Mouse (Mus musculus): ENCODE results near the gene Lama5. TPM values are rescaled to one million over a fixed set of nuclear protein-coding genes. Genes with fewer than 3 reads are reported as not detected.

Lama5 gene
- total RNA-seq, 1 experiment from 2014 or later = 0.20 TPM

DNA sequence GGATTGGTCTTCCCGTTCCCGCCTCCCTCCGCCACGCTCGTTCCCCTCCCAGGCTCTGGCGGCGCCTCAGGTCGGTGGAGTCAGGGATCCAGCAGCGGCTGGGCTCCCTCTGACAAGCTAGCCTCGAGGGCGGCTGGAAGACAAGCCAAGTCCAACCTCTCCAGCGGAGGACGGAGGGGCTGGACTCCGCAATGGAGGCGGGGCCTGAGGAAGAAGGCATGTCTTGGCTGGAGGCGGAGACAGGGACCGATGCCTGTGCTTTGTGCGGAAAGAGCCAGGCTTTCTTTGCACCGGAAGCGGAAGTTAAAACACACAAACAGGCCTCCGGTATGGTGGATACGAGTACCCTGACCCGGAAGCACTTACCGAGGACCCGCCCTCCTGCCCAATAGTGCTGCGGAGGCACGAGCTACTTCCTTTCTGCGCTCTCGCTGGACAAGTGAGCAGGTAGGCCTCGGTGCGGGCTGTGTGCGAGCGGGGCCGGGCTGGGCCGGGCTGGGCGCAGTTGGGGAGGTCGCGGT, 31.4 kb upstream of the Lama5 start, which contains the start of gene Rps21:
Gene Rps21 (plus strand): TSS at position 377 of the 521 bp plus-strand sequence.
- ATAC-seq (replicated peaks in 1 of 2; ENCODE audit: insufficient read depth in 1 of 2, low FRiP score in 2 of 2, low TSS enrichment in 1 of 2, low read depth in 1 of 2, poor library complexity in 2 of 2, severe bottlenecking in 2 of 2) = peak; percentile 91 to 94

DNA sequence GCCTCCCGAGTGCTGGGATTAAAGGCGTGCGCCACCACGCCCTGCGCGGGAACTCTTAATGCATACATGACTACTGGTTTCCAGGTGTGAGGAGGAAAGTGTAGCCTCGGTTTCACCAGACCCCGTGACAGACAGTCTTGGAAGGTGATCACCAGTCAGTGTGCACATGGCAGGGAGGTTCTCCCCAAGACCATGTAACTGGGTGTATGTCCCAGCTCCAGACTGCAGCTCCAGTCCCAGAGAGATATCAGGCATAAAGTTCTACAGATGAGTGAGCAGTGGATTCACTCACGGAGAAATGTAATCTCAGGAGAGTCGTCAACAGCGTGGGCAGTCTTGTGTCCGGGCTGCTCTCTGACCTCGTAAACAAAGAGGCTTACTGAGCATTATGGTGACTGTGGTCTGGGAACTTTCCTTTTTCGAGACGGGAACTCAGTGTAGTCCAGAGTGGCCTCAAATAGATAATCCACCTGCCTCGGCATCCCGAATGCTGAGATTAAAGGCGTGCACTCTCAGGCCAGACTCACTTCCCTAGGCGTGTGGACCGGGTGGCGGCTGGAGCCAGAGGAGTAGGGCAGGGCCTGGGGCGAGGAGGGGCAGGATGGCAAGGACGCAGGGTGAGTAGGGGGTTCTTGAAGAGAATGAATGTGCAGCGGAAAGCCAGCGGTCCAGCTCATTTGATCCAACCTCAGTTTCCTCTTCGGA, 30.8 kb upstream of the Lama5 start:
- ATAC-seq (replicated peaks in 1 of 2; ENCODE audit: insufficient read depth in 1 of 2, low FRiP score in 2 of 2, low TSS enrichment in 1 of 2, low read depth in 1 of 2, poor library complexity in 2 of 2, severe bottlenecking in 2 of 2) = peak; percentile 26 to 29; a peak in 3 of 4 replicates

DNA sequence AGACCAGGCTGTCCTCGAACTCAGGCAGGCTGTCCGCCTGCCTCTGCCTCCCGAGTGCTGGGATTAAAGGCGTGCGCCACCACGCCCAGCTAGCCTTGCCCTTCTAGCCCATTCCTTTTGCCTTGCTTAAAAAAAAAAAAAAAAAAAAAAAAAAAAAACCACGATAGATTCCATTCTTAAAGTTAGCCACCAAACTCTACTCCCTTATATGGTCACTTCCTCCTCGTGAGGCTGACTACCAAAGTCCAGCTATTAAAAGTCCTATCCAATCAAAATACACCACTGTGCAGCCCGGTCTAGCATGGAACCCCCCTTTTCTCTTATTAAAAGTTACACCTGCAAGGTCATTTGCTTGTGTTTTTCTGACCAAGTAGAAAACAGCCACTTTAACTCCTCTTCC, 30.0 kb upstream of the Lama5 start:
- no peak for ATAC-seq (replicated peaks in 1 of 2; ENCODE audit: insufficient read depth in 1 of 2, low FRiP score in 2 of 2, low TSS enrichment in 1 of 2, low read depth in 1 of 2, poor library complexity in 2 of 2, severe bottlenecking in 2 of 2)

DNA sequence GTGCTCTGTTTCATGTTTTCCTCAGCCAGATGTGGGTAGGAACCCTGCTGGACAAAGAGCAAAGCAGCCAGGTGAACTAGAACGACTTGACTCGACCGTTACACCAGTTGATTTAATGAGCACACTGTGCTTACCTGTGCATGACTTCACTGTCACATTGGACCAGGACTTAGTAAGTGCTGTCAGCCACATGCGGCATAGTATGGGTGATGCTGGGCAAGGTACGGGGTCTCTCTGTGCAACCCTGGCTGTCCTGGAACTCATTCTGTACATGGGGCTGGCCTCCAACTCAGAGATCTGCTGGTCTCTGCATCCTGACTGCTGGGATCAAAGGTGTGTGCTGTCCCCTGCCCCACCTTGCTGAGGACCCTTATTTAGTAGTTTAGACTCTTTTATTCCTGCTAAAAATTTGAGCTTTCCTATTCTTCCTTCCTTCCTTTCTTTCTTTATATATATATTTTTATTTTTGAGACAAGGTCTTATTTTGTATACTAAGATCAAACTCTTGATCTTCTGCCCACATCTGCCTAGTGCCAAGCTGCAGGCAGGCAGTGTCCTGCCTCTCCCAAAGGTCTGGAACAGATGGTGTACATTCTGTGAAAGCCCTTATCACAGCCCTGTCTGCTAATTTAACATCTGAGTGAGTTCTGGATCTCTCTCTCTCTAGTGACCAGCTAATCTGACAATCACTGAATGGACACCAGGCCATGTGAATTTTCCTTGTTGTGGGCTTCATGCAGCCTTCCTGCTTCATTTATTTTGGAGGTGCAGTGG, 29.0 kb upstream of the Lama5 start:
- no peak for ATAC-seq (replicated peaks in 1 of 2; ENCODE audit: insufficient read depth in 1 of 2, low FRiP score in 2 of 2, low TSS enrichment in 1 of 2, low read depth in 1 of 2, poor library complexity in 2 of 2, severe bottlenecking in 2 of 2)

DNA sequence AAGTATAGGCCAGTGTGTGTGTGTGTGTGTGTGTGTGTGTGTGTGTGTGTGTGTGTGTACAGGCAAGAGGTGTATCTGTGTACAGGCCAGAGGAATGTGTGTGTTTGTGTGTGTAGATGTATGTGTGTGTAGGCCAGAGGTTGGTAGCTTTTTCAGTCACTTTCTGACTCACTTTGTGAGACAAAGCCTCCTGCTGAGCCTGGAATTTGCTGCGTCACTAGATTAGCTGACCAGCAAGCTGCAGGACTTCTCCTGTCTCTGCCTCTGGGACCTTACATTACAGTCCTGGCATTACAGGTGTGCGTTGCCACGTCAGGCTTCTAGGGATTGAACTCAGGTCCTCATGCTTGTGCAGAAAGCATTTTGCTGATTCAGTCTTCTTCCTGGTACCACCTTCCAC, 26.2 kb upstream of the Lama5 start:
- ATAC-seq (replicated peaks in 1 of 2; ENCODE audit: insufficient read depth in 1 of 2, low FRiP score in 2 of 2, low TSS enrichment in 1 of 2, low read depth in 1 of 2, poor library complexity in 2 of 2, severe bottlenecking in 2 of 2) = no peak

DNA sequence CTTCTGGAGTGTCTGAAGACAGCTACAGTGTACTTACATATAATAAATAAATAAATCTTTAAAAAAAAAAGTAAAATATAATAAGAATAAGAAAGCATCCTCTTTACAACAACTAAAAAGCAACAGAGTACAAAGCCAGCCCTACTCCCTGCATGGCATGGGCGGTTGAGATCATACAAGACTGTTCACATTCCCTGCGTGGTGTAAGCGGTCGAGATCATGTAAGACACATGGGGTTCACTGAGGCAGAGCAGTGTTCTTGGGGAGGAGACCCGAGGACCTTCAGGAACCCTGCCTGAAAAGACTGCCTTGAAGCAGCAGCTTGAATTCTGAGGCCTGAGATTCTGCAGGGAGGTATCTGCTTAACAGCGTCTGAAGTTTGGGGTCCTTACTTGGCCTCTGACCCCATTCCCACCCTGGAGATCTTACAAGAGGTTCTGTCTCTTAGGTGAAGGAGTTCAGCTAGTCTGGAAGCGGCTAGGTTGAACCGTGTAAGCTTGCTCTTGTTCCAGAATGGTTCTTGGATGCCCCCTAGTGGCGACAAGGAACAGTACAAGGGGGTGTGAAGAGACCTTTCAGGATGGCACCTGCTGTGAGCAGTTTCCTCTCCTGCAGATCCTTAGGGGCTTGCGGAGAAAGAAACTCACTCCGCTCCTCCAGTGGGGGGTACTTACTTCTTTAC, 25.4 kb upstream of the Lama5 start:
- peak; percentile 92 to 96 for ATAC-seq (replicated peaks in 1 of 2; ENCODE audit: insufficient read depth in 1 of 2, low FRiP score in 2 of 2, low TSS enrichment in 1 of 2, low read depth in 1 of 2, poor library complexity in 2 of 2, severe bottlenecking in 2 of 2)

DNA sequence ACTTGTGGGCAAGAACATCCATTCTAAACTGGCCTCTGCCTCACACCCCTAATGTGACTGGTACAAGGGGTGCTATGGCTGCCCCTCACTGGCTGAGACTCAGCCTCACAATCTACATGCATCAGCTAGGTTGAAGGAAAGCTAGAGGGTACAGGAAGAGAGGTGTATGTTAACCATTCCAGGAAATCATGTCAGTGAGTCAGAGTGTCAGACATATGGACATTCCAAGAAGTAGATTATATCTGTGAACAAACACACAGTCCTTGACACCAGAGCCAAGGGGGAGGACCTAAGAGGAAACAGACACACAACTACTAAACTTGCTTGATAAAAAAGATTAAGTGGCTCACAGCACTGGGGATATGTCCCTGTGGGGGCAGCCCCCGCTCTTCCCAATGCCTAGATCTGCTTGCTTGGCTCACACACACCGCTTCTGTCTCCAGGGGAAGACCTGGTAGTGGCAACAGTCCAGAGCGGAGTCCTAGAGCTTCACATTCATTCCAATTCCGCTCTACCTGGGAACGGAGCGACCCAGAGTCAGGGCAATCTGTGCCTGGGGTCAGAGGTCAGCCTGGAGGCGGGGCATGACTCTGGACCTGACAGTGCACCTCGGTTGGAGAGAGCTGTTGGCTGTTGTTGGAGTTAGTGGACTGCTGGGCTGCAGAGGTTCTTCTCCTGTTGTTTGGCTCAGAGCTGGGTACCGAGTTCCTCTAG, 23.4 kb upstream of the Lama5 start:
- ATAC-seq (replicated peaks in 1 of 2; ENCODE audit: insufficient read depth in 1 of 2, low FRiP score in 2 of 2, low TSS enrichment in 1 of 2, low read depth in 1 of 2, poor library complexity in 2 of 2, severe bottlenecking in 2 of 2) = no peak

DNA sequence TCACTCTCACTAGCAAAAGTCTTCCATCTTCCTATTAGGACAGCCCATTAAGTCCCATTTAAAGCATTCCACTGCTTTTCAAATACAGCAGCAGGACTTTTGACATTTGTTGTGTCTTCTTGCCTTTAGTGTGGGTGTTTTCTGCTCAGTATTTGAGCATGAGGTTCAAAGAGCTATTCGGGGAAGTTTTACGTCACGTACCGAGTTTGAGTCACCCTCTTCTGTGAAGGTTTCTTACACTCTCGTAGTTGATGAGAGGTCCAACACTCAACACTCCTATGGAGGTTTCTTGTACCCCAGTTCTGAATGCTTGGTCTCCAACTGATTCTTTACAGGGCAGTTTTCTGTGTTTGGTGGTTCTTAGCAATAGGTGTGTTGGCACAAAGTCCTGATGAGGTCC, 22.3 kb upstream of the Lama5 start:
- ATAC-seq (replicated peaks in 1 of 2; ENCODE audit: insufficient read depth in 1 of 2, low FRiP score in 2 of 2, low TSS enrichment in 1 of 2, low read depth in 1 of 2, poor library complexity in 2 of 2, severe bottlenecking in 2 of 2) = no peak

DNA sequence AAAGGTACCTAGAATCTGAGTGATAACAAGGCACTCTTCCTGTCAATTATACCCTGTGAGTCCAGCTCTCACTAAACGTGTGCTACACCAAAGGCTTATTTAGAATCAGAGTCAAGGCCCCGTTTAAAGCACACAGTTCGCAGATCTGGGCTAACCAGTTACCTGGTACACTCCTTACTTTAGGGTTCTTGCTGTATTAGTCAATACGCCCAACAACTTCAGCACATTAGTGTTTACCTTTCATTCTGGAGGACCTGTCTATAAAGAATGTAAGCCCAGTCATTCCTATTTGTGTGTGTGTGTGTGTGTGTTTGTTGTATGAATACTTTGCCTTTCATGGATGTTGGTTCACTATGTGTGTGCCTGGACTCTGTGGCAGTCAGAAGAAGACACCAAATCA, 17.4 kb upstream of the Lama5 start:
- no peak for ATAC-seq (replicated peaks in 1 of 2; ENCODE audit: insufficient read depth in 1 of 2, low FRiP score in 2 of 2, low TSS enrichment in 1 of 2, low read depth in 1 of 2, poor library complexity in 2 of 2, severe bottlenecking in 2 of 2)

DNA sequence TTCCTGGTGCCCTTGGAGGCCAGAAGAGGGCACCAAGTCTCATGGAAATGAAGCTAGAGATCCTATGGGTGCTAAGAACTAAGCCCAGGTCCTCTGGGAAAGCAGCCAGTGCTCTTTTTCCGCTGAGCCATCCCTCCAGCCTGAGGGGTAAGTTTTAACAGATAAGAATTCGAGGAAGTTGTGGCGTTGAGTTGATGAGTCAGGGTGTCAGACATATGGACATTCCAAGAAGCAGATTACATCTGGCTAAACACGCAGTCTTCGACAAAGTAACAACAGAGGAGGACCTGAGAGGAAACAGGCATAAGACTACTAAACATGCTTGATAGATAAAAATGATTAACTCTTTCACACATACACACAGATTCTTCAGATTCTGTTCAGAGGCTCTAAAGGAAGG, 12.9 kb upstream of the Lama5 start:
- ATAC-seq (replicated peaks in 1 of 2; ENCODE audit: insufficient read depth in 1 of 2, low FRiP score in 2 of 2, low TSS enrichment in 1 of 2, low read depth in 1 of 2, poor library complexity in 2 of 2, severe bottlenecking in 2 of 2) = no peak

DNA sequence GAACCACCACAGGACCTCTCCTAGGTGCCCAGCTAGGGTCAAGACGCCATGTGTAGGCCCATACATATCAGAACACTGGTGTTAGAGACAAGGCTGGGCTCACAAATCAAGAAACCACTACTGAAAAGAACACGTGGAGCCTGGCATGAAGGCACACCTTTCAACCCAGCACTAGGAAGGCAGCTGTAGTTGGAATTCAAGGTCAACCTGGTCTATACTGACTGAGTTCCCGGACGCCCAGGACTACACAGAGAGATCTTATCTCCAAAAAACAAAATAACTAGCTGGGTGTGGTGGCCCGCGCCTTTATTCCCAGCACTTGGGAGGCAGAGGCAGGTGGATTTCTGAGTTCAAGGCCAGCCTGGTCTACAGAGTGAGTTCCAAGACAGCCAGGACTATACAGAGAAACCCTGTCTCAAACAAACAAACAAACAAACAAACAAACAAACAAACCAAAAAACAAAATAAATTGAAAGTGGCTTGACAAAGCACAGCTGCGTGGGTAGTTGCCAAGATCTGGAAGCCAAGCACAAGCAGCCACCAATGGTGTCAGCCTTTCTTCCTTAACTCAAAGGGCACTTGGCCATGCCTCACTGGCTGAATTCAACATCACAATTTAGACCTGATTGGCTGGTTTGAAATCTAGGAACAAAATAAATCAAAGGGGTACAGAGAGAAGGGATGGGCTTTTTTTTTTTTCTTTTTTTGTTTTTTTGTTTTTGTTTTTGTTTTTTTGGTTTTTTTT, 12.1 kb upstream of the Lama5 start:
- ATAC-seq (replicated peaks in 1 of 2; ENCODE audit: insufficient read depth in 1 of 2, low FRiP score in 2 of 2, low TSS enrichment in 1 of 2, low read depth in 1 of 2, poor library complexity in 2 of 2, severe bottlenecking in 2 of 2) = no peak

DNA sequence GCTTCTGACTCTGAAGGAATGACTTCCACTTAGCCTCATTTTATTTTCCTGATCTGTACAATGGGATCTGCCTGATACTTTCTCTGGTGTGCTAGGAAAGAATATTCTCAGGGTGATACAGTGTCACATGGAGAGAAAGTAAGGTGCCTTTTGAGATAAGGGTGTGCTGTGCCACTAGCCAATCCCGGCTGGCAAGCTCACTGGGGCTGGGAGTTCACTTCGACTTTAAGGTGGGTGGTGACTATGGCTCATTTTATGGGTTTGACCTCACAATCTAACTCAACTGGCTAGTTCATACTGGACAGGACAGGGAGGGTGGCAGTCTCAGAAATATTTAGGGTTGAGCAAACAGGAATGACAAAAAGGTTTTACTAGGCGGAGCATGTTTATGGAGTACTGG, 11.3 kb upstream of the Lama5 start:
- no peak for ATAC-seq (replicated peaks in 1 of 2; ENCODE audit: insufficient read depth in 1 of 2, low FRiP score in 2 of 2, low TSS enrichment in 1 of 2, low read depth in 1 of 2, poor library complexity in 2 of 2, severe bottlenecking in 2 of 2)

DNA sequence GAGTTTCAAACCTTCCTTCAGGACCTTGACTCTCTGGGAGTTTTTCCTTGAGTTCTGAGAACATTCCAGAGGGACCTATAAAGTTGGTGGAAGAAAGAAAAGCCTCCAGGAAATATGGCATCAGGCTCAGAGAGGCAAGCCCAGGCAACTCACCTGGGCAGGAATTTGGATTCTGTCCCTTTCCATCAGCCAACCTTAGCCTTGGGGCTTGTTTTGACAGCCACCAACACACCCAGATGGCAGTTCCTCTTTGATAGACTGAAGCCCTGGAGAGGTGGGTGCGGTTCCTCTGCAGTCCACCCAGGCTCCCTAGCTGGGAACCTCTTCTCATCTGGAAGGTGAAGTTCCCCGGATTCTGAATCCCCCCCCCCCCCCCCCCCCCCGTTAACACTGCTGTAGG, 10.8 kb upstream of the Lama5 start:
- no peak for ATAC-seq (replicated peaks in 1 of 2; ENCODE audit: insufficient read depth in 1 of 2, low FRiP score in 2 of 2, low TSS enrichment in 1 of 2, low read depth in 1 of 2, poor library complexity in 2 of 2, severe bottlenecking in 2 of 2)

DNA sequence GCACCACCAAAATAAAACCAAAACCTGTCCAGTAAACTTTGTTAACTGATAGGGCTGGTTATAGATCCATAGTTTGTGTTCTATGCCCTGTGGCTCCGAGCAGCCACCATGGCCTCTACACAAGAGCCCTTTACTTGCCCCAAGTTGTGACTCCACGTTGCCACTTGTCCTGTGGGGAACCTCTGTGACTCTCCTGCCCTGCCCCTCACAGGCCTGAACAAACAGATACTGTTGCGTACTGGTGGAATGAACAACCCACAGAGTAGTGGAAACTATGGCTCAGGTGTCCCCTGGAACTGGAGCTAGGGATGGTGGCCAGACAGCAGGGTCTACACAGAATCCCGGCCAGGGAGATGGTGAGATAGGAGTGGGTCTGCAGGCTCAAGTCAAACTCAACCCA, 10.1 kb upstream of the Lama5 start:
- no peak for ATAC-seq (replicated peaks in 1 of 2; ENCODE audit: insufficient read depth in 1 of 2, low FRiP score in 2 of 2, low TSS enrichment in 1 of 2, low read depth in 1 of 2, poor library complexity in 2 of 2, severe bottlenecking in 2 of 2)

DNA sequence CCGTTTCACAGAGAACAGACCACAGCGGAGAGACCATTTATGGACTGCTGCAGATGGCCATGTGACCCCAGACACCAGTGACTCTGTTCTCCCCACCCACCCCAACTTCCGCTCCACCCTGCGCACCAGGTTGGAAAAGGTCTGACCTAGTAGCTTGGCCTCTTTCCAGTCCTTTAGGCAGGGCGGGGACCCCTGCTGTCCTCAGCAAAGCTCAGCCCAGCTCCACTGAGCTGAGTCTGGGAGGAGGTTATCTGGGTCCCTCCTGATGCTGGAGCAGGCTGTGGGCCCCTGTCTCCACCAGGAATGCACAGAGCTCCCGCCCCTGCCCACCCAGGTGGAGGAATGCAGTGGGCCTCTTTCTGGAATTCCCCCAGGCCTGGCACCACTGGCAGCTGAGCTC, 9.3 kb upstream of the Lama5 start:
- no peak for ATAC-seq (replicated peaks in 1 of 2; ENCODE audit: insufficient read depth in 1 of 2, low FRiP score in 2 of 2, low TSS enrichment in 1 of 2, low read depth in 1 of 2, poor library complexity in 2 of 2, severe bottlenecking in 2 of 2)

DNA sequence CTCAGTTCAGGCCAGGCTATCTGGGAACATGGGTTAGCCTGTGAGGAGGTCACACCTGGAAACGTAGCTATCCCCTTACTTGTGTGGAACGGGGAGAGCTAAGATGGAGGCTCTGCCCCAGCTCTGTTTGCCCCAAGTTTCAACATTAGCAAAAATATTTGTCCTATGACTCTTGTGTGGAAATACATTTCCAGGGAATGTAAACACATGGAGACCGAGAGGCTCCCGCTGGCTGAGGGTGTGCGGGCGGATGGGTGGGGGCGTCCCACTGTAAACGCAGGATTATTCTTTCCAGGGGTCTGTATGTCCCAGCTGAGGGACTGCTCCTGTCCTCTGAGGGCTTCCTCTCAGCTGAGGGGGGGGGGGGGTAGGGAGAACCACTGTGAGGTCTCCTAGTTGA, 8.7 kb upstream of the Lama5 start:
- no peak for ATAC-seq (replicated peaks in 1 of 2; ENCODE audit: insufficient read depth in 1 of 2, low FRiP score in 2 of 2, low TSS enrichment in 1 of 2, low read depth in 1 of 2, poor library complexity in 2 of 2, severe bottlenecking in 2 of 2)
